Mouse (Mus musculus) kidney, postnatal 10 days (tissue): ENCODE results near the gene Meis3.

ENCODE experiments used
- DNase-seq: peaks from one replicate; pipeline ENCODE4 v3.0.0; 2021; ENCODE audit warnings: mixed read lengths

The Meis3 gene

GRCm38 (mm10) chr7:16213986-16214385 lies 39.1 kb downstream of the Meis3 start:
- no peak for DNase-seq

GRCm38 (mm10) chr7:16221582-16222272 lies 46.8 kb downstream of the Meis3 start, which contains the start of gene Dhx34:
Gene Dhx34 (minus strand): TSS chr7:16222037.
- DNase-seq, result peak; percentile 96

- DNase-seq, result peak; percentile 45
Measured at GRCm38 (mm10) chr7:16229869-16230268, 55.0 kb downstream of the Meis3 start.
